Mouse (Mus musculus) gastrocnemius, adult 2 months (tissue): ENCODE measurements around the gene Tnfrsf1b. TPM values are rescaled to one million over a fixed set of nuclear protein-coding genes. Genes with fewer than 3 reads are reported as not detected.

Experiments
- DNase-seq: peaks from one replicate; pipeline ENCODE4 v3.0.0; 2022
- H3K27ac ChIP-seq: fragments of 200-600 bp; 2 replicates; pipeline ENCODE4 v1.8.1; 2022; ENCODE audit warnings: mild to moderate bottlenecking
- H3K4me3 ChIP-seq: fragments of 200-600 bp; 2 replicates; pipeline ENCODE4 v1.8.1; 2022; ENCODE audit warnings: mild to moderate bottlenecking, moderate library complexity
- CTCF ChIP-seq: fragments of 200-600 bp; IDR thresholded peaks from 2 replicates; pipeline ENCODE4 v1.8.1; 2022; ENCODE audit warnings: antibody characterized with exemption, mild to moderate bottlenecking, moderate library complexity
- intact Hi-C: fragments of 180-260 bp; cut with DNase I; formaldehyde crosslinking; loops from one replicate; pipeline ENCODE4 v1.15.1; 2025
- total RNA-seq, 2 experiments: library from RNA; stranded (reverse); gene quantifications; 2 replicates each; pipeline ENCODE4 v1.2.3; 2021

Tnfrsf1b gene
- total RNA-seq, 2 experiments from 2014 or later: 2.5 to 3.0 TPM

DNA sequence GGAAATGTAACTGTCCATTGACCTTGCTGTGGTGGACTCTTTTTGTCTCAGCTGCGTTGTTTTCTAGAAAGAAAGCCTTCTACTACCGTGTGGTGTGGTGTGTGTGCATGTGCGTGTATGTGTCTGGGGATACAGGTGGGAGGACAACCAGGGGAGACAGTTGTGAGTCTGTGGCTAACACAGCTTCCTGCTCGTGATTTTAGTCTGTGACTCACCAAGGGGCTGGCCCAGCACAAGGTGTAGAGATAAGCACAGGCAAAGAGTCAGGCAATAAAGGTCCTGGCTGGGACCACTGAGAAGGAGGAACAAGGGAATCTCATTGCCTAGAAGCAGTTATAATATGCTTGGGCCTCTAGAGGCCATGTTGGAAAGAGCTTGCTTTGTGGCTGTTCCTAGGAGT, 3.3 kb upstream of the Tnfrsf1b start:
- TF ChIP-seq CTCF: no peak
- DNase-seq: no peak
- Histone ChIP-seq H3K27ac (no peak overlapping the region), H3K4me3 (no peak overlapping the region)
- intact Hi-C loops: no loop called here

DNA sequence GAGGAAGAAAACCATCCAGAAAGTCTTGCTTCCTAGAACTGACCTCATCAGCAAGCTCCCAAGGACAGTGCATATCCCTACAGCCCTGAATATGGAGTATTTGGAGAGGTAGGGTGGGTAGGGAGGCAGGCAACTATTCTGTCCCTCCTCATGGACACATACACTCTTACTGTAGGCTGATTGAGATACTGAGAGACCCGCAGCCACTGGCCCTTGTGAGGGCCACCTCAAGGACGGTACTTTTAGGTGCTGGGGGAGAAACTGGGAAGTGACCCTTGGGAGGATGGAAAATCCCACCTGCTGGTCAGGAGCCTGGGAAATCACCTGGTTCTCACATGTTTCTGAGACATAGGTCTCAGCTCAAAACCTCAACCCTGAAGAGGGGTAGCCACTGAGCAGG, 886 bp upstream of the Tnfrsf1b start:
- no peak for TF ChIP-seq CTCF
- intact Hi-C loops: no loop called here
- no peak for DNase-seq
- no peak overlapping the region for H3K27ac ChIP-seq
- no peak overlapping the region for H3K4me3 ChIP-seq

DNA sequence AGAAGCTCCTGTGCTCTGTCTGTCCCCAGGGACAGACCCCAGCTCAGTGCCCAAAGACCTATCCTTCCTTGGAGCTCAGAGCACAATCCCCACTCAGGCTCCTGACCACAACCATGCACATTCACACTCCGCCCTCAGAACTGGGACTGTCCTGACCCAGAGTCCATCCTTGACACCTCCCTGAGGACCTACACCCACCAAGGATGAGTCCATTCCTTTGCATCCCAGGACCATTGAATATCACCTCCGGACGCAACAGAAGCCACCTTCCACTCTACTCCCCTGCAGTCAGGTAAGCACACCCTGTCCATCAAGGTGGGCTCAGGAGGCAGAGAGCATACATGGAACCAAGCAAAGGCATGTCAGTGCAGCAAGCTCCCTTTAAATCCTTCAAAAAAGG, 1.1 kb downstream of the Tnfrsf1b start:
- Histone ChIP-seq H3K4me3 (peak overlapping the region; percentile 89), H3K27ac (peak overlapping the region; percentile 92)
- TF ChIP-seq CTCF: no peak
- no peak for DNase-seq
- intact Hi-C loops: no loop called here

DNA sequence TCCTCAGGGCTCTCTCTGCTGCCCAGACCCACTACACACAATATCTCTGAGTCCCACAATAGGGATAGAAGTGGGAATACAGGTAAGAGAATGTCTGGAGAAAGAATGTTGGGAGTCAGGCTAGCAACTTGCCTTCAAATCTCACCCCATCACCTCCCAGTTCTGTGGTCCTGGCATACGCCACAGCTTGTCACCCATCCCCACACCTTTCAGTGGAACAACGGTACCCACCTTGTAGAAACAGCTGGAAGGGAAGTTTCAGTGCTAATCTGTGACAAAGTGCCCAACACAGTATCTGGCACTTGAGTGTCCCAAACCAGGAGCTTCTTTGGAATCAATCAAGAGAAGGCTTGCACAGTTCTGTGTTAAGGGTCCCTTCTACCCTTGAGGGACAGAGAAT, 2.0 kb downstream of the Tnfrsf1b start:
- intact Hi-C loops: no loop called here
- DNase-seq: no peak
- TF ChIP-seq CTCF: no peak
- peak overlapping the region; percentile 92 for H3K27ac ChIP-seq
- peak overlapping the region; percentile 89 for H3K4me3 ChIP-seq

DNA sequence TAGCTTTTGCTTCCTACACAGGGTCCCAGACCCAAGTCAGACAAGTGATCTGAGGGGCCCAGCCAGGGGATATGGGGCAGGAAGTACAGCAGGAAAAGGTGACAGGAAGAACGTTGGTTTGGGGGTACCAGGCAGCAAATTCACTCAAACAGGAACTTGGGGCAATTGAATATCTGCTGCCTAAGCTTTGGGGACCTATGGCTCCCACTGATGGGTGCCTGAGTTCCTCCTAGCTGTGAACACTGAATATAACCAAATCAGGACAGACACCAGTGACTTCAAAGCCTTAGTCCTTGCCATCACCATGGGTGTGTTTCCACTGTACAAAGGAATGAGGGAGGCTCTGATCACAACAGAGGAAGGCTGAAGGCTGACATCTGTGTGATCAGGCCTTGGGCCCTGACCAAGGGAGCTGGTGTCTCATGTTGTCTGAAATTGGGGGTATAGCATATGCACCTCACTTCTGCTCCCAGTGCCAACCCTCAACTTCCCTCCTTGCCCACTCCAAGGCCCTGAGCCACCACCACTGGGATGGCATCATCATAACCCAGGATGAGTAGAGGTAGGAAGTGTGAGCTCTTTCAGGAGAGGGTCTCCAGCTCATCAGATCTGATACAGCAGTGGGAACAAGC, 3.8 kb downstream of the Tnfrsf1b start:
- no peak for DNase-seq
- H3K4me3 ChIP-seq: no peak overlapping the region
- H3K27ac ChIP-seq: peak overlapping the region; percentile 9
- TF ChIP-seq CTCF: no peak
- intact Hi-C loops: no loop called here

DNA sequence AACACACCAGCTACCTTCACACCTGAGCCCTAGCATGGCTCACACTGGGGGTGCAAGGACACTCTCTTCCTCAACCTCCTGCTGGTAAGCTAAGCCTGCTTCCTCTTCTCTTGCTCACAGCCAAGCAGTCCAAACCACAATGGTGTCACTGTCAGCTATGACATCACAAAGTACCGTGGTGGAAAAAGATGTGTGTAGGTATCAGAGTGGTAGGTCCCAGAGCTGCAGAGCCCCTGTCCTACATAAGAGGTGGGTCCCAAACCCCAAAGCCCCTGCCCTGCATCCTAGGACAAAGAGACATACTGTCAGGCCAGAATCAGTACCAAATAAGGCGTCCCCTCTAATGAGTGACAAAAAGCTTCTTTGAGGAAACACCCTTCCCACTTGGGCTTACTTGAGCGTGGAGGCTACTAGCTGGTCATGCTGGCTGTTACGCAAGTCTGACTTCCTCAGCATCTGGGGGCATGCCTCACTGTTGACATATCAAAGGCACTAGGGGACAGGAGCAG, 5.9 kb downstream of the Tnfrsf1b start:
- Histone ChIP-seq H3K27ac (peak overlapping the region; percentile 72), H3K4me3 (no peak overlapping the region)
- no peak for TF ChIP-seq CTCF
- peak; percentile 52 for DNase-seq
- intact Hi-C loops: no loop called here

DNA sequence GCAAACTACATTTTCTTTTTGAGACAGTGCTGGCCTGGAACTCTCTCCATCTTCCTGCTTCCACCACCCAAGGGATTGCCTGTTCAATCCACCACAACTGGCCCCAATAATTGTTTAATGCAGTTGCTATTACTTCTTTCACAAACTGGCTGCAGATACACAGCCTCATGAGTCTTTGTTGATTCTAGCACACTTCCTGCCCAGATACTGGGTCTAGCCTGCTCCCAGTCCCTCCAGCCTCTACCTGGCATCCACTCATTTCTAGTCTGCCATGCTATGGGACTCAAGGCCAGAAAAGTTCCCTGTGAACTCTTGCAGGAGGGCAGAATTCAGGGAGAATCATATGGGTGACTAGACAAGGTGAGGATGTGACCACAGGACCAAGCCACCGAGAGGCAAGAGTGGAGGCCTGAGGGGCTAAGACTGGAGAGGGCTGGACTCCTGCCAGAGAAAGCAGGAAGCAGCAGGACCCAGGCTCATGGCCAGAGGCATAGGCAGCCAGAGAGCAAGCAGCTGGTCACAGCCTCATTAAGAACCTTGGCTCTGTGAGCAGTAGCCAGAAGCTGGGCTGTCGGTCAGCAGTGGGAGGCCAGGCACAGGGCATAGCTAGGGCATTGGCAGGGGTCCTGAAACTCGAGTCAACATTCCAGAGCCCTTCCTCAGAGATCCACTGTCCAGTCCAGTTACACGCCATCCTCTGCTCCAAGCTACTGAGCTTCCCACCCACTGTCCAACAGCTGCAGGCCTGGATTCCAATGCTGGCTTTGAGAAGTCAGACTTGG, 7.4 kb downstream of the Tnfrsf1b start:
- no peak for TF ChIP-seq CTCF
- H3K27ac ChIP-seq: peak overlapping the region; percentile 80
- peak; percentile 86 for DNase-seq
- H3K4me3 ChIP-seq: no peak overlapping the region; the same call in 1 of the 2 replicates
- intact Hi-C loops: loop anchor here (2.0 kb wide), 1 partner anchor 20 kb away; no protein-coding TSS in a partner anchor

DNA sequence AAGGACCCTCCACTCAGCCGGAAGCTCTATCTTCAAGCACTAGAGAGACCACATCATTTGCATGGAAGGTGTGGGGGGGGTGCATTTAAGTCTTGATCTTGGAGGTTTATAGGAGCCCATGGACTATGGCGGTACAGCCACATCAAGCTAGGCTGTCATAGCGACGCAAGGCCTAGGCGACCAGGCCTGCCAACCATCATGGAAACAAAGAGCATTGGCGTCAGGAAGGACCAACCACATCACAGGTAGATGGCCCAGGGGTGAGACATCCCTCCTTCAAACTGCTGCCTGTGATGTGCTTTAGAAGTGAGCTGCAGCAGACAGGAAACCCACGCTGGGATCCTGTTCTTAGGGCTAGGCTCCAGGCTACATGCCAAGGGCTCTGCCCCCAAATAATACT, 10.6 kb downstream of the Tnfrsf1b start:
- intact Hi-C loops: no loop called here
- TF ChIP-seq CTCF: no peak
- DNase-seq: no peak
- no peak overlapping the region for H3K4me3 ChIP-seq
- no peak overlapping the region for H3K27ac ChIP-seq

DNA sequence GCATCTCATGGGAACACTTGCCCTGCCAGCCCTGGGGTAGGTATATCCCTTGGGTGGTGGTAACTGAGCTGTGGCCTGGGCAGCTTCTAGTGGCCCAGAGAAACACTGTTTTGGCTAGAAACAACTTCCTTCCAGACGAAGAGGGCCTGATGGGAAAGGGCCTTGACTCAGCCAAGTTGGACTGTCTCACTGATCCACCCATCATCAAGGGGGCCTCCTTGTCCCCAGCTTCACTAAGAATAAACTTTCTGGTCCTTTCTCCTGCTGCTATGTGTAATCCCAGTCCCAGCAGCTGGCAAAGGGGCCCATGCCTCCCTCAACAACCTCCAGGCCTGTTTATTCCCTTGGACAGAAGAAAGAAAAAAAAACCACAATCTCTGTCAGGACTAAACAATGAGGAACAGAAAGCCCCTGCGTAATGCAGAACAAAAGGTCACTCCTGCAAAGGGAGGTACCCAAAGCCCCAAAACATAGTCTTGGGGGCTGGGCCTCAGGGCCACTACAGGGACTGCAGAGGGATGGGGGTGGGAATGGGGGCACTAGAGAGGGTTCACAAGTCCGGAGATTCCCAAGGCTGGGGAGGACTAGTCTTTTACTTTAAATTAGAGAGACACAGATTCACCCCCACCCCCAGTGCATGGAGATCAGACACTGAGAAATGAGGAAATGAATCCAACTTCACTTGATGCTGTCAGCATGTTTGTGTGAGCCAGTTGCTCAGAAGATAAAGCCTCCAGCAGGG, 13.0 kb downstream of the Tnfrsf1b start:
- no peak for TF ChIP-seq CTCF
- peak; percentile 60 for DNase-seq
- Histone ChIP-seq H3K4me3 (no peak overlapping the region), H3K27ac (peak overlapping the region; percentile 76)
- intact Hi-C loops: no loop called here

DNA sequence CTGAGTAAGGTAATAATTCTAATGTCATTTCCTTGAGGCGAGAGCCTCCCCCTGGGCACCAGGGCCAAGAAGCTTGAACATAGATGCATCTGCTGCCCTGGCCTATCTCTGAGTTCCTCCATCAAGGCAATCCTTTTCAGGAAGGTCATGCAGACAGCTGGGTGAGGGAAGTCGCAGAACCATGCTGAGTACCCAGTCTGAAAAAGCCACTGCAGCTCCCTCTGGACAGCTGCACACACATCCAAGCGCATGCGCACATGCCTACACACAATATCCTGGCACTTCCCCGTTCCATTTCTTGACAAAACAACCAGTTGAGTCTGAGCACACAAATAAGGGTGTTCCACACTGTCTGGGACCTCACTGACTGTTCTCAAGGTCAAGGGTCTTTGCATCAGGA, 14.9 kb downstream of the Tnfrsf1b start:
- H3K4me3 ChIP-seq: no peak overlapping the region
- no peak for TF ChIP-seq CTCF
- intact Hi-C loops: no loop called here
- H3K27ac ChIP-seq: peak overlapping the region; percentile 43
- no peak for DNase-seq

DNA sequence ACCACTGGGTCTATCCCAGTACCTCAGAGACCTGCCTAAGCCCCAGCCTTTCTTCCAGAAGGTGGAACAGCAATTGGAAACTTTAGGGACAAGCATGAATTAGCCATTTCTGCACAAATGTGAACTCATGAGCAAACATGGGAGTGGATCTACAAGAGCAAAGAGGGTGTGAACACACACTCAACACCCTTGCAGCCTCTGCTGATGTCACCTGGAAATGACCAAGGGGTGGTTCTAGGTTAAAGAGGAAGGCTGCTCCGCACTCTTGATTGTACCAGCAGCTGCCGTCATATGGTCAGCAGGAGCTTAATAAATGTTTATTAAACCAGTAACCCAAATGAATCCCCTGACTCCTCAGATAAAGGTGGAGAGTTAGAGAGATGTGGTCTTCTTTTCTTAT, 16.0 kb downstream of the Tnfrsf1b start:
- no peak for TF ChIP-seq CTCF
- Histone ChIP-seq H3K4me3 (no peak overlapping the region), H3K27ac (peak overlapping the region; percentile 61)
- DNase-seq: no peak
- intact Hi-C loops: no loop called here

DNA sequence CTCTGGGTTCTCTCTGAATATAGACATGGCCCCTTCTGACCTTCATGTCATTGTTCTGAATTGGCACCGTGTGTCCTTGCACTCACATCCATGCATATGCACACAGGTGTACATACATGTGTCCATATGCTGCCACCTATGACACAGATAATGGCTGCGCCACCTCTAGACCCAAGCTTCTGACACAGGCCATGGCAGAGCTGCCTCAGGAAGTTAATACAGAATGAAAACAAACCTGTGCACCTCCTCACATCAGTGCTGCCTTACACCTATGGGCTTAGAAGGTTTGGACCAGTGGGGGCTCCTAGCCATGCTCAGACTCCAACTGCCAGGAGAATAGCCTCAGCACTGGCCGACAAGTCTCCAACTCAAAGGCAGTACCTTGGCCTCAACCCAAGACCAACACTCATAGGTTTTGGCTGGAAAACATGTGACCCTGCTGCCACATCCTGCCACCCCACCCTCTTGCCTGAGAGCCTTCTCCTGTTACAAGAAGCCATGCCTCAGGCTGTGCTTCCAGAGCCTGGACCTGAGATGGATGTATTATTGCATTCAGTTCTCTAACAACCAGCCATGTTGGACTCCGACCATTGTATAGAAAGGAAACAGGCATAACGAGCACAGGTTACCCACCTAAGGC, 17.0 kb downstream of the Tnfrsf1b start:
- DNase-seq: no peak
- peak overlapping the region; percentile 61 for H3K27ac ChIP-seq
- no peak for TF ChIP-seq CTCF
- no peak overlapping the region for H3K4me3 ChIP-seq
- intact Hi-C loops: no loop called here

DNA sequence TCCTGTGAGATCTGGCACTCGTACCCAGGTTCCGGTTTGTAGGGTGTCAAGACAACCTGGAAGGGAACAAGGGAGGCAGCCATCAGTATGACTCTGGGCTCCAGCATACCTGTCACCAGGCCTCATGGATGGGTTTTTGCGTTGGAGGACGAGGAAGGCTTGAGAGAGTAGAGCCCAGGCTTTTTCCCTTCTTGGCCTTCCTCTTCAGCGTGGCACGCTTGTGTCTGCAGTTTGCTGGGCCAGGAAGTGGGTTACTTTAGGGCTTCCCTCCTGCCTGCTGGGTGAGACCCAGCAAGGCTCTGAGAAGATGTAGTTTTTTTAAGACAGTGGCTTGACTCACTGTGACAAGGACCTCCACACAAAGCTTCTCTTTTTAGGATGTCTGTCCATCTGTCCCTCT, 17.6 kb downstream of the Tnfrsf1b start:
- H3K27ac ChIP-seq: peak overlapping the region; percentile 61
- intact Hi-C loops: no loop called here
- TF ChIP-seq CTCF: no peak

More for the DNA sequence above, 17.6 kb downstream of the Tnfrsf1b start:
- H3K4me3 ChIP-seq: no peak overlapping the region
- DNase-seq: no peak
